Mouse (Mus musculus) heart, embryonic 14.5 days (tissue): ENCODE data around the gene Rnf216. TPM values are rescaled to one million over a fixed set of nuclear protein-coding genes. Genes with fewer than 3 reads are reported as not detected.
A peak's percentile ranks its signal among the peaks of the same experiment; 100 is the strongest.

Source experiments
- ATAC-seq: fragments of 200-750 bp; cut with Nextera tagmentation; 2 replicates; pipeline ENCODE4 v1.8.0; 2017; ENCODE audit warnings: low read depth, moderate TSS enrichment; ENCODE audit not compliant: insufficient number of reproducible peaks, insufficient read depth, low FRiP score
- H3K27ac ChIP-seq, 2 experiments: fragments of 200-500 bp in 1 of 2; fragments of 300-500 bp in 1 of 2; sonication (generic) in 1 of 2; replicated peaks in 1 of 2; 2 replicates each; pipeline ENCODE4 v1.5.1; 2012 to 2014; ENCODE audit warnings: low read depth in 2 of 2, low read length in 2 of 2, control low read depth in 1 of 2, mild to moderate bottlenecking in 1 of 2, mixed read lengths in 1 of 2; ENCODE audit not compliant: control insufficient read depth in 1 of 2, insufficient read depth in 1 of 2
- H3K27me3 ChIP-seq: fragments of 300-500 bp; sonication (generic); 2 replicates; pipeline ENCODE4 v1.6.1; 2014; ENCODE audit warnings: mild to moderate bottlenecking, low read length, control low read depth; ENCODE audit not compliant: control insufficient read depth, insufficient read depth
- H3K36me3 ChIP-seq: fragments of 300-500 bp; sonication (generic); 2 replicates; pipeline ENCODE4 v1.6.1; 2014; ENCODE audit warnings: mild to moderate bottlenecking, control low read depth, low read length, mixed read lengths; ENCODE audit not compliant: control insufficient read depth, insufficient read depth
- H3K4me1 ChIP-seq, 2 experiments: fragments of 200-500 bp in 1 of 2; fragments of 300-500 bp in 1 of 2; sonication (generic) in 1 of 2; 2 replicates each; pipeline ENCODE4 v1.6.1; 2012 to 2014; ENCODE audit warnings: low read length in 2 of 2, control low read depth in 1 of 2, mixed read lengths in 1 of 2; ENCODE audit not compliant: control insufficient read depth in 2 of 2, insufficient read depth in 2 of 2
- H3K4me2 ChIP-seq: fragments of 300-500 bp; sonication (generic); 2 replicates; pipeline ENCODE4 v1.6.1; 2014; ENCODE audit warnings: mild to moderate bottlenecking, low read length
- H3K4me3 ChIP-seq, 2 experiments: fragments of 200-500 bp in 1 of 2; fragments of 300-500 bp in 1 of 2; sonication (generic) in 1 of 2; 2 replicates each; pipeline ENCODE4 v1.5.1; 2012 to 2014; ENCODE audit warnings: low read length in 2 of 2, mild to moderate bottlenecking in 2 of 2, control low read depth in 1 of 2, low read depth in 1 of 2, moderate library complexity in 1 of 2; ENCODE audit not compliant: control insufficient read depth in 1 of 2, insufficient read depth in 1 of 2
- H3K9ac ChIP-seq: fragments of 300-500 bp; sonication (generic); 2 replicates; pipeline ENCODE4 v1.6.1; 2014; ENCODE audit warnings: mild to moderate bottlenecking, low read length
- H3K9me3 ChIP-seq: fragments of 300-500 bp; sonication (generic); 2 replicates; pipeline ENCODE4 v1.6.1; 2016; ENCODE audit warnings: low read length, control low read depth; ENCODE audit not compliant: control insufficient read depth
- whole genome bisulfite sequencing: fragments of 180-500 bp; shearing (Covaris S2); extraction: QIAGEN DNeasy Blood & Tissue Kit; methylation state at CpG from one replicate; pipeline ENCODE4 v1.1.7; 2014; 5-methylcytosine and 5-hydroxymethylcytosine counted together
- microRNA-seq: library from miRNA; unstranded; fragments of <30 nt; microRNA quantifications from one replicate; pipeline ENCODE4, GENCODE M21; 2016
- polyA plus RNA-seq: library from polyadenylated mRNA; unstranded; fragments of >200 nt; fragmentation: Nextera tagmentation; extraction: Ambion mirVana; gene quantifications from 2 replicates; pipeline ENCODE4 v1.2.1, GENCODE M21; 2014

The Rnf216 gene
- polyA plus RNA-seq, 1 experiment from 2014 or later: 26.5 TPM

- Histone ChIP-seq H3K27me3 (no peaks in the 10 kb centered on the region), H3K4me1 (peaks cover 0 to 5% of the 10 kb centered on the region in 2 experiments; a peak in 1 of 4 replicates), H3K9ac (no peak overlapping the region), H3K4me2 (no peak overlapping the region), H3K36me3 (no peaks in the 10 kb centered on the region), H3K9me3 (no peaks in the 10 kb centered on the region), H3K4me3 (no peak overlapping the region), H3K27ac (no peak overlapping the region)
- no peak for ATAC-seq
- WGBS: 74% methylated on average over 3 of the region's 3 CpGs
These were observed 159.2 kb downstream of the Rnf216 start for GRCm38 (mm10) chr5:142953641-142954040.

DNA sequence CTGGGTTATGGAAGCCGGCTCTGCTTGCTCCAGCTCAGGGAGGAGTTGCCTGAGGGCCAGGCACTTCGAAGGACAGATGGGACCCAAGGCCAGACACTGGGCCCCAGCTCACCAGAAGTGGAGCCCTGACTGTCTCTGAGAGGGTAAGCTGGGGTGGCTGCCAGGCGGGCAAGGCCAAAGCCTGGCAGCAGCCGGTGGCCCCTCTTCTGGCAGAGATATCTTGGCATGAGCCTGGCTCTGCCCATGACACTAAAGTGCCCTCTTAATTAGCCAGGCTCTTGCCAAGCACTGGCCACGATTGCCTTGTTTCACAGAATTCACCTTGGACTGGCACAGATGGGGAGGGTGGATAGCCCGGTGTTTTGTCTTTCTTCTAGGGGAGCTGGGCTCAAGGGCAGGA, 162.4 kb downstream of the Rnf216 start:
- Histone ChIP-seq H3K27me3 (no peaks in the 10 kb centered on the region), H3K36me3 (no peaks in the 10 kb centered on the region), H3K4me2 (no peak overlapping the region), H3K9me3 (no peaks in the 10 kb centered on the region), H3K27ac (no peak overlapping the region), H3K9ac (no peak overlapping the region), H3K4me1 (peaks cover 0 to 2% of the 10 kb centered on the region in 2 experiments; a peak in 1 of 4 replicates), H3K4me3 (no peak overlapping the region)
- no peak; the same call in 1 of the 2 replicates for ATAC-seq
- WGBS: 80% methylated on average over 6 of the region's 6 CpGs

DNA sequence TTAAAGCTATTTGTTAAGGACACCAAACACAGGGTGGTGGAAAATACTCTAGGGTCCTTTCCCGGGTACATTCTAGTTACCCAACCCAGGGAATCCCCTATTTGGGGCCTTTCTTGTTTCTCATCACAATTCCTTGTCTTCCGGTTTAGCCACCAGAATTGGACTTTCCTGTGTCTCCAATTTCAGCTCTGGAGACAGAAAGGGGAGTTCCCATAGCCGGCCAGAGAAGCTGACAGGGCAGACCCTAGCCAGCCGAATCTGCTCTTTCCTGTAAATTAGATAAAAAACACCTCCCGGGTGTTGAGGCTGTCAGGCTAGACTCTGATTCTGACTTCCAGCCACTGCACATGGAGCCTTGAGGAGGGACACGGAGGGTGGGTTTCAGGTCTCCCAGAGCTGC, 163.2 kb downstream of the Rnf216 start:
- H3K9me3 ChIP-seq: no peaks in the 10 kb centered on the region
- H3K9ac ChIP-seq: no peak overlapping the region
- no peak overlapping the region for H3K4me3 ChIP-seq
- ATAC-seq: no peak
- H3K4me1 ChIP-seq: peaks cover 0 to 2% of the 10 kb centered on the region in 2 experiments; a peak in 1 of 4 replicates
- H3K27me3 ChIP-seq: no peaks in the 10 kb centered on the region
- no peak overlapping the region for H3K4me2 ChIP-seq
- 28% methylated on average over 6 of the region's 6 CpGs for WGBS
- H3K27ac ChIP-seq: 0 out of 4 replicates have a peak overlapping the region, but pooled peaks of 1 of the 2 experiments have one; percentile 39
- no peaks in the 10 kb centered on the region for H3K36me3 ChIP-seq

GRCm38 (mm10) chr5:142947460-142947859, 165.3 kb downstream of the Rnf216 start:
- Histone ChIP-seq H3K36me3 (no peaks in the 10 kb centered on the region), H3K27me3 (no peaks in the 10 kb centered on the region), H3K27ac (no peak overlapping the region), H3K4me1 (peaks cover 0 to 2% of the 10 kb centered on the region in 2 experiments; a peak in 1 of 4 replicates), H3K9me3 (no peaks in the 10 kb centered on the region), H3K4me3 (no peak overlapping the region), H3K4me2 (no peak overlapping the region), H3K9ac (no peak overlapping the region)
- 80% methylated on average over 7 of the region's 7 CpGs for WGBS
- no peak for ATAC-seq

DNA sequence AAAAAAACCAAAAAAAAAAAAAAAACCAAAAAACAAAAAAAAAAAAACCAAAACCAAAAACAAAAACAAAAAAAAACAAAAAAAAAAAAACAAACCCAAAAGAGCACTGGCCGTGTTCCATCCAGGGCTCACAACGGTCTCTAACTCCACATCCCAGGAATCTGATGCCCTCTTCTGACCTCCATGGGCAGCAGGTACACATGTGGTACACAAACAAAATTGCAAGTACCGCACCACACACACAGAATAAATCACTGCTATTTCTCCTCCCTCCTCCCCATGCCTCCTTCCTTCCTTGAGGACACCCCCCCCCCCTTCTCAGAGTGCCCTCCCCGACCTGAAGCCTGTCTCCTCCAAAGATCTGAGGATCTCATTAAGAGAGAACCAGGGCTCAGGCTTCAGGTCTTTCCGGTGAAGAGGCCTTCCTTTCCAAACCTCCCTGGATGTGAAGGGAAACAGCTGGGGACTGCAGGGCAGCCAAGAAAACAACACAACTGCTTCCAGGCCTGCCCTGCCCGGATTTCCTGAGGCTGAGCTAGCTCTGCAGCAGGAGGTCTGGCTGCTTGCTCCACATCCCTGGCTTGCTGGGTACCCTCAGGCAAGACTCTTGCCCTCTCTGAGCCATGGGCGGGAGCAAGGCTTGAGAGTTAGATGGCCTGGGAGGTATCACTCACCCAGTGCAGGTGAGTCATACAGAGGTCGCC, 167.7 kb downstream of the Rnf216 start:
- ATAC-seq: peak; percentile 37; the same call in 1 of the 2 replicates
- Histone ChIP-seq H3K4me2 (no peak overlapping the region), H3K27me3 (no peaks in the 10 kb centered on the region), H3K4me1 (peaks cover 0 to 2% of the 10 kb centered on the region in 2 experiments; a peak in 1 of 4 replicates), H3K27ac (no peak overlapping the region), H3K9ac (no peak overlapping the region), H3K36me3 (no peaks in the 10 kb centered on the region), H3K9me3 (no peaks in the 10 kb centered on the region), H3K4me3 (no peak overlapping the region)
- 59% methylated on average over 8 of the region's 8 CpGs for WGBS

Small RNAs within 50 kb of the gene (microRNA-seq; reads per million reads assigned to microRNA genes)
- not detected for gene Gm44405

Other genes with a start within 250 kb of the Rnf216 start
- gene Fbxl18, start 217.6 kb downstream of the Rnf216 start, polyA plus RNA-seq: 5.5 and 7.2 TPM in 2 replicates
- 5,159 and 5,554 TPM in 2 replicates for gene Actb, start 206.2 kb downstream of the Rnf216 start, polyA plus RNA-seq
- gene Fscn1, start 152.7 kb downstream of the Rnf216 start, polyA plus RNA-seq: 120 and 124 TPM in 2 replicates
- not detected in 2 replicates for gene Olfr718-ps1, start 34.6 kb upstream of the Rnf216 start, polyA plus RNA-seq
- 9.1 and 9.6 TPM in 2 replicates for gene Rbak, start 67.8 kb upstream of the Rnf216 start, polyA plus RNA-seq
- not detected in 2 replicates for gene Spdye4b, start 68.0 kb upstream of the Rnf216 start, polyA plus RNA-seq
- gene Spdye4a, start 113.9 kb upstream of the Rnf216 start, polyA plus RNA-seq: not detected in 2 replicates
- gene Zfp12, start 122.2 kb upstream of the Rnf216 start, polyA plus RNA-seq: 9.4 and 9.7 TPM in 2 replicates
- gene Zfp316, start 157.0 kb upstream of the Rnf216 start, polyA plus RNA-seq: 1.1 and 1.6 TPM in 2 replicates
- gene Zfp853, start 180.6 kb upstream of the Rnf216 start, polyA plus RNA-seq: 0.07 TPM in 1 of 2 replicates, not detected in the other
- 17.7 and 18.4 TPM in 2 replicates for gene E130309D02Rik, start 202.4 kb upstream of the Rnf216 start, polyA plus RNA-seq
- gene Zdhhc4, start 216.3 kb upstream of the Rnf216 start, polyA plus RNA-seq: 58.7 and 60.1 TPM in 2 replicates
- 0.09 and 0.18 TPM in 2 replicates for gene Grid2ip, start 244.3 kb upstream of the Rnf216 start, polyA plus RNA-seq